Mouse (Mus musculus): ENCODE results near the gene Naip1. TPM values are rescaled to one million over a fixed set of nuclear protein-coding genes. Genes with fewer than 3 reads are reported as not detected.
"Not testable (repeated sequence)": the region's sequence is repeated elsewhere in the genome, so short reads cannot be mapped to it uniquely, and the experiment has no call there.

Gene Naip1
- polyA plus RNA-seq, 1 experiment from 2014 or later: not detected

DNA sequence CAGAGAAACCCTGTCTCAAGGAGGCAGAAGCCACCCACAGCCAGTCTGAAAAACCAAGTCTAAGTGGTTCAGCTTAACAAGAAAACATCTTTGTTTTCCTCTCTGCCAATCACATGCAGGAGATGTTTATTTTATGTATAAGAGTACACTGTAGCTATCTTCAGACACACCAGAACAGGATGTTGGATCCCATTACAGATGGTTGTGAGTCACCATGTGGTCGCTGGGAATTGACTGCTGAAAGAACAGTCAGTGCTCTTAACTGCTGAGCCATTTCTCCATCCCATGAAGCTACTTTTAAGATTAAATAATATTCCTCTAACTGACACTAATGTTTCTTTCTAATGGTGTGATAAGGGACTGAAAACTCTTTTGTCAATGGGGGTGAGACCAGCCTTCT lies 14.0 kb downstream of the Naip1 start:
- H3K4me1 ChIP-seq: no peaks in the 10 kb centered on the region
- no peak overlapping the region for H3K27ac ChIP-seq
- no peaks in the 10 kb centered on the region for H3K36me3 ChIP-seq
- H3K9me3 ChIP-seq: no peaks in the 10 kb centered on the region
- no peaks in the 10 kb centered on the region for H3K27me3 ChIP-seq (ENCODE audit: insufficient read depth, poor library complexity, severe bottlenecking)
- 35% methylated on average over 1 of the region's 1 CpGs for WGBS
- no peak for DNase-seq (ENCODE audit: low spot score)
- H3K4me3 ChIP-seq: no peak overlapping the region

- DNase-seq (ENCODE audit: low spot score): no peak
- no peaks in the 10 kb centered on the region for H3K27me3 ChIP-seq (ENCODE audit: insufficient read depth, poor library complexity, severe bottlenecking)
- H3K4me1 ChIP-seq: no peaks in the 10 kb centered on the region
- H3K4me3 ChIP-seq: no peak overlapping the region
- H3K27ac ChIP-seq: no peak overlapping the region
- H3K36me3 ChIP-seq: no peaks in the 10 kb centered on the region
- H3K9me3 ChIP-seq: no peaks in the 10 kb centered on the region
- 60% methylated on average over 3 of the region's 3 CpGs for WGBS
These were observed 15.3 kb downstream of the Naip1 start for GRCm38 (mm10) chr13:100437322-100437825.

GRCm38 (mm10) chr13:100436556-100437163 lies 16.0 kb downstream of the Naip1 start:
- H3K36me3 ChIP-seq; H3K4me3 ChIP-seq; H3K9me3 ChIP-seq; H3K4me1 ChIP-seq; H3K27me3 ChIP-seq (ENCODE audit: insufficient read depth, poor library complexity, severe bottlenecking); DNase-seq (ENCODE audit: low spot score); H3K27ac ChIP-seq: not testable (repeated sequence)
- 65% methylated on average over 1 of the region's 1 CpGs for WGBS

DNA sequence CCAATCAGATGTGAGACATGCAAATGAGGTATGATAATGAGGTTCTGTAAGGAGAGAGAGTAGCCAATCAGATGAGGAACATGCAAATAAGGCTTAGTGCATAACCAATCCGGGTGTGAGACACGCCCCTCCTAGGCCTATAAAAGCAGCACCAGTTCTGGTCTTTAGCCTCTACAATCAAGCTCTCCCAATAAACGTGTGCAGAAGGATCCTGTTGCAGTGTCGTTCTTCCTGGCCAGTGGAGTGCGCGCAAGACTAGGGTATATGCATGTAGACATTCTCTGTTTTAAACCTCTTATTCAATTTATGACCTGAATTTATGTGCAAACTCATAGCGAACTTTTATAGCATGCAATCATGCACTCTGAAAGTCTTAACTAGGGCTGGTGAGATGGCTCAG lies 32.7 kb downstream of the Naip1 start:
- H3K36me3 ChIP-seq; H3K4me1 ChIP-seq; H3K4me3 ChIP-seq; H3K9me3 ChIP-seq; DNase-seq (ENCODE audit: low spot score); H3K27ac ChIP-seq; H3K27me3 ChIP-seq (ENCODE audit: insufficient read depth, poor library complexity, severe bottlenecking): not testable (repeated sequence)
- WGBS: 86% methylated on average over 7 of the region's 7 CpGs

DNA sequence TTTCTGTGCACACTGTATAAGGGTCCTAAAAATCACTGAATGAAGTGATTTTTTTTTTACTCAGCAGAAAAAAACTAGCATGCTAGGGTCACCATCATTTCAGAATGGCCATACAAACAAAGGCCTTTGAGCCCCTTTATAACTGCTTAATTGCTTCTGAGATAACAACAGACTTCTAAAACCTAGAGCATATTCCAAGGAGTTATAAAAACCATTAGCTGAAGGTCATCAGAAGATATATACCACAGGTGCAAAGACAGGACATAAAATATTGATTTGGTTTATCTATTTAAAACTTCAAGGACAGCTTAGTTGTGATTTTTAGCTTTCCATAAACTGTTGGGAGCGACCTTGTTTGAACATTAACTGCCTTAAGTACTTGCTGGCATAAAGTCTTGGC lies 38.2 kb downstream of the Naip1 start:
- Histone ChIP-seq H3K27ac (no peak overlapping the region), H3K36me3 (no peaks in the 10 kb centered on the region), H3K4me1 (no peaks in the 10 kb centered on the region), H3K27me3 (ENCODE audit: insufficient read depth, poor library complexity, severe bottlenecking) (no peaks in the 10 kb centered on the region), H3K9me3 (no peaks in the 10 kb centered on the region), H3K4me3 (no peak overlapping the region)
- no peak for DNase-seq (ENCODE audit: low spot score)
- WGBS: 73% methylated on average over 1 of the region's 1 CpGs

GRCm38 (mm10) chr13:100409825-100410224 lies 42.8 kb downstream of the Naip1 start:
- H3K9me3 ChIP-seq: no peaks in the 10 kb centered on the region
- WGBS: 76% methylated on average over 4 of the region's 4 CpGs
- H3K36me3 ChIP-seq: no peaks in the 10 kb centered on the region
- H3K4me3 ChIP-seq: no peak overlapping the region
- no peak for DNase-seq (ENCODE audit: low spot score)
- H3K27ac ChIP-seq: no peak overlapping the region
- H3K4me1 ChIP-seq: no peaks in the 10 kb centered on the region
- no peaks in the 10 kb centered on the region for H3K27me3 ChIP-seq (ENCODE audit: insufficient read depth, poor library complexity, severe bottlenecking)

DNA sequence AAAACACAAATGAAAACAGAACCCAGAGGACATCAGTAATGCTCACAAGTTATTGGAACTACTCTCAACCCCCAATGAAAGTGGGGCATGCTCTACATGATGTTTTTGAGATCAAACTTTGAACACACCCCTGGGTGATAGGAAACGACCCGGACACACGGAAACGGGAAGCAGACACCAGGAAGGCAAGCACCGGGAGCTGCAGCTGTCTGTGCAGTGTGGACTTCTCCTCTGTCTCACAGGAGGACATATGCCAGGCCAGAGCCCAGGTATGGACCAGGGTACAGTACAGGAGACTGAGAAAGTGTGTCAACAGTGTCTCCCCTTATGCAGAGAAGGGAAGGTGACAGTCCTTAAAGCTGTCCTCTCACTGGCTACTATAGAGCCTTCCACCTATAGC lies 43.5 kb downstream of the Naip1 start:
- Histone ChIP-seq H3K9me3 (no peaks in the 10 kb centered on the region), H3K4me3 (no peak overlapping the region), H3K27ac (no peak overlapping the region), H3K27me3 (ENCODE audit: insufficient read depth, poor library complexity, severe bottlenecking) (no peaks in the 10 kb centered on the region), H3K36me3 (no peaks in the 10 kb centered on the region), H3K4me1 (no peaks in the 10 kb centered on the region)
- 81% methylated on average over 5 of the region's 5 CpGs for WGBS
- no peak for DNase-seq (ENCODE audit: low spot score)

GRCm38 (mm10) chr13:100408242-100408641 lies 44.4 kb downstream of the Naip1 start:
- 80% methylated on average over 7 of the region's 7 CpGs for WGBS

GRCm38 (mm10) chr13:100402930-100403637 lies 49.6 kb downstream of the Naip1 start:
- H3K4me1 ChIP-seq; H3K4me3 ChIP-seq; H3K27me3 ChIP-seq (ENCODE audit: insufficient read depth, poor library complexity, severe bottlenecking); DNase-seq (ENCODE audit: low spot score); H3K27ac ChIP-seq; H3K36me3 ChIP-seq; H3K9me3 ChIP-seq: not testable (repeated sequence)
- WGBS: 65% methylated on average over 7 of the region's 7 CpGs

More at GRCm38 (mm10) chr13:100408242-100408641, 44.4 kb downstream of the Naip1 start:
- H3K4me3 ChIP-seq: no peak overlapping the region
- no peaks in the 10 kb centered on the region for H3K4me1 ChIP-seq
- no peaks in the 10 kb centered on the region for H3K36me3 ChIP-seq
- no peak for DNase-seq (ENCODE audit: low spot score)
- H3K27me3 ChIP-seq (ENCODE audit: insufficient read depth, poor library complexity, severe bottlenecking): no peaks in the 10 kb centered on the region
- H3K9me3 ChIP-seq: no peaks in the 10 kb centered on the region
- H3K27ac ChIP-seq: no peak overlapping the region

DNA sequence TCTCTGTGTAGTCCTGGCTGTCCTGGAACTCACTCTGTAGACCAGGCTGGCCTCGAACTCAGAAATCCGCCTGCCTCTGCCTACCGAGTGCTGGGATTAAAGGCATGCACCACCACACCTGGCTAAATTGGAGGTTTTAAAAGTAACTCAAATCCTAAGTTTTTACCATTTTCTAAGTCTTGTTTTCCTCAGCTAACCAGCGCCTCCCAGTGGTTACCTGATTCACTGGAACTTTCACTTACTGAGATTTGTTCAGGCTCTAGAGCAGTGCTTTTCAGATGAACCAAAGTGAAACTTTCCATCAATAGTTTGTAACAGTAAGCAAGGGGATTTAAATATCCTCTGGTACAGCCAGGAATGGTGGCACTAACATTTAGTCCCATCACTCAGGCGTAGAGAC lies 61.6 kb downstream of the Naip1 start:
- WGBS: 33% methylated on average over 5 of the region's 5 CpGs
- H3K9me3 ChIP-seq; DNase-seq (ENCODE audit: low spot score): not testable (repeated sequence)

DNA sequence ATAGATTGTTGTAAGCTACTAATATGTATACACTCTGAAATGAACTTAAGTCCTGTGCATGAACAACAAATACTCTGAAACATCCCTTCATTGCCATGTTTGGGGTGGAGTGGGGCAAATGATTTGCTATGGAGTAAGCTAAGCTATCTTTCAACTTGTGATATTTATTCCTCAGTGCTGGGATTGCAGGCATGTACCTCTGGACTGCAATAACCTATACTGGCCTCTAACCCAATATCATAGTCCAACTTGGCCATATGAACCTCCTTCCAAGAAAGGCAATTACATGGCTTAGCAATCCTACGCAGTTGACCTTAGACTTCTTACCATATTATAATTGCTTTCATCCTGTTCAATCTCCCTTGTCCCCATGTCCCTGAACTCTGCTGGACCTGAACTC lies 82.1 kb downstream of the Naip1 start:
- Histone ChIP-seq H3K27ac (no peak overlapping the region), H3K4me3 (no peak overlapping the region), H3K27me3 (ENCODE audit: insufficient read depth, poor library complexity, severe bottlenecking) (no peaks in the 10 kb centered on the region), H3K4me1 (no peaks in the 10 kb centered on the region), H3K36me3 (no peaks in the 10 kb centered on the region), H3K9me3 (no peaks in the 10 kb centered on the region)
- WGBS: 86% methylated on average over 1 of the region's 1 CpGs
- DNase-seq (ENCODE audit: low spot score): no peak

More for the DNA sequence above, 61.6 kb downstream of the Naip1 start:
- H3K27me3 ChIP-seq (ENCODE audit: insufficient read depth, poor library complexity, severe bottlenecking); H3K36me3 ChIP-seq; H3K4me3 ChIP-seq; H3K27ac ChIP-seq; H3K4me1 ChIP-seq: not testable (repeated sequence)
